Mouse (Mus musculus): ENCODE measurements around the gene Magi2. TPM values are rescaled to one million over a fixed set of nuclear protein-coding genes. Genes with fewer than 3 reads are reported as not detected.

Magi2 gene
- polyA plus RNA-seq, 1 experiment: 0.79 TPM

DNA sequence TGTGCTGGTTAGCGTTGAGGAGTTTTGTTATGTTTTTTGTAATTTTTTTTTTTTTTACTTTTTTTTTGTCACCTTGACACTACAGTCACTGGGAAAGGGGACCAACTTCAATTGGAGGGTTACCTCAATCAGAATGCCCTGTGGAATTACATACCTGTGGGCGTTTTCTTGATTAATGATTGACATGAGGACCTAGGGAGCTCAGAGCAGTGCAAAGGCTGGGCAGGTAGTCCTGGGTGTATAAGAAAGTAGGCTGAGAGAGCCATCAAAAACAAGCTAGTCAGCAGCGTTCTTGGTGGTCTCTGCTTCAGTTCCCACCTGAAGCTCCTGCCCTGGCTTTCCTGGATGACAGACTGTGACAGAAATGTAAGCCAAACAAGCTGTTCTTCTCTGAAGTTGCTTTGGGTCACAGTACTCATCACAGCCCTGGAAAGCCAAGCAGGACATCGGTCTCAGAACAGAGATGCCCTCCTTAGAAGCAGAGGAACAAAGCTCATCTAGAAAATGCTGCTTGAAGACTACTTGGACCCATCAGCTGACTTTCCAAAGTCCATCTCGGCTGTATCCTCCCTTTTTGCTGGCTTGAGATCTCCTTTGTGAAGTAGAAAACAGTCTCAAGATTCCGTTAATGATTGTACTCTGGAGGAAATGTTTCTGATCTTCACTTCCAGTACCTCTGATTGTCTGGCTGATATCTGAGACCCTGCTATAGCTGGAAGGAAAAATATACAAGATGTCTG is 999.8 kb downstream of the Magi2 start:
- Histone ChIP-seq H3K27ac (ENCODE audit: insufficient read depth, low read length) (no peak overlapping the region), H3K27me3 (ENCODE audit: control insufficient read depth, insufficient read depth, low read length) (no peaks in the 10 kb centered on the region), H3K36me3 (ENCODE audit: control insufficient read depth, insufficient read depth, low read length) (no peaks in the 10 kb centered on the region), H3K4me3 (ENCODE audit: extremely low read depth, insufficient read depth, insufficient read length) (no peak overlapping the region), H3K4me1 (ENCODE audit: control insufficient read depth, insufficient read depth, insufficient read length) (no peaks in the 10 kb centered on the region)
- DNase-seq (ENCODE audit: low read depth in 1 of 2, low spot score in 2 of 2): no peak
- no peak for TF ChIP-seq CTCF (IDR thresholded peaks at IDR 0.05; ENCODE audit: extremely low read depth, insufficient read depth, insufficient read length, insufficient replicate concordance)
- TF ChIP-seq POLR2A (IDR thresholded peaks at IDR 0.05; ENCODE audit: low read depth, low read length): no peak
- 84% methylated on average over 6 of the region's 6 CpGs for WGBS

DNA sequence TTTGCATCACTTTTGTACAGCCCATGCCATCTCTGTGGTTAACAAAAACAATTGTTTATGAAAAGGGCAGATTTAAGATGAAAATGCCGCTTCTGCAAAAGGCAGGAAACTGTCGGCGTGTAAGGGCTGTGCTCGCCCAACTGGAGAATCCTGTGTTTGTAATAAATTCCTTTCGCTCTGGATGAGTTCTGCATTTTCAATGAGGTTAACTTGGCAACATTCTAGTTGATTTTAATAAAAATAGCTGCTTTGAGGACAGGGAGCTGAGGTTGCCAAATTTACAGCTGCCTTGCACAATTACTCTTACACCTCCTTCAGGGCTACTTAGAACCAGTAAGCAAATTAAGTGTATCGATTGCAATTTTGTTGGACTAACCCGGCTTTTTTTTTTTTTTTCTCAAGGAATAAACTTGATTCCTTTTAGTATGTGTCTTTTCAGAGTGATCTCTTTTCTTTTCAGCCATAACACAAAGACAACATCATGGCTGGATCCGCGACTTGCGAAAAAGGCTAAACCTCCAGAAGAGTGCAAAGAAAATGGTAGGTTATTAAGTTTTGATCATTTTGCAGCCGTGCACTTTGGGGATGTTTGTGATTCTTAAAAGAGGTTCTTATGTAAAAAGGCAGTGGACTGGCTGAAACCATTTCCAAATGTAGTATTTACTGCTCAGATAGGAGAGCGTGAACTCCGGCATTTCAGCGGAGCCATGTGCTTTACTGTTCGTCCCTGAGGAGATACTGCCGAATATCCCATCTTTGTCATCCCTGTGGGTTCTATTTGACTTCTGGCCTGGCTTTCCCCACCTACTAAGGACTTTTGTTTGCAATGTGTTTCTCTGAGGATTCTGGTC is 1001.3 kb downstream of the Magi2 start:
- H3K27ac ChIP-seq (ENCODE audit: insufficient read depth, low read length): no peak overlapping the region
- H3K4me3 ChIP-seq (ENCODE audit: extremely low read depth, insufficient read depth, insufficient read length): no peak overlapping the region
- no peak for TF ChIP-seq POLR2A (IDR thresholded peaks at IDR 0.05; ENCODE audit: low read depth, low read length)
- TF ChIP-seq CTCF (IDR thresholded peaks at IDR 0.05; ENCODE audit: extremely low read depth, insufficient read depth, insufficient read length, insufficient replicate concordance): no peak
- H3K4me1 ChIP-seq (ENCODE audit: control insufficient read depth, insufficient read depth, insufficient read length): no peaks in the 10 kb centered on the region
- WGBS: 74% methylated on average over 16 of the region's 16 CpGs
- H3K36me3 ChIP-seq (ENCODE audit: control insufficient read depth, insufficient read depth, low read length): no peaks in the 10 kb centered on the region
- H3K27me3 ChIP-seq (ENCODE audit: control insufficient read depth, insufficient read depth, low read length): no peaks in the 10 kb centered on the region
- DNase-seq (ENCODE audit: low read depth in 1 of 2, low spot score in 2 of 2): no peak

DNA sequence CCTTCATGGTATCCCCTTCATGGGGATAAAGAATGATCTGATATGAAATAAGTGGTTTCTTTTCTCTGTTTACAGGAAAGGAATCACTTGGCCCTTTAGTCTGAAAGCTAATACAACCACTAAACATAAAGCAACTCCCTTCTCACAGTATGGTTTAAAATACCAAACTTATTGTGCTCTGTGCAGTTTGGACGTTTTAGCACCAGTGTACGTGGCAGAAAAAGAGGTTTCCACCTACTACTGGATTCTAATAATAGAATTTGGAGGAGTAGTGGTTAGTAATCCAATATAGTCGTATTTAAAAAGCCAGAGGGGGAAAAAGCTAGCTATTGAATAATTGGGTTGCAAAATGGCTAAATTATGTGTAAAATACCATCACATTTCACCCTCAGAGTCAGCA is 1005.1 kb downstream of the Magi2 start:
- 80% methylated on average over 3 of the region's 3 CpGs for WGBS
- H3K36me3 ChIP-seq (ENCODE audit: control insufficient read depth, insufficient read depth, low read length): no peaks in the 10 kb centered on the region
- TF ChIP-seq CTCF (IDR thresholded peaks at IDR 0.05; ENCODE audit: extremely low read depth, insufficient read depth, insufficient read length, insufficient replicate concordance): no peak
- no peak for TF ChIP-seq POLR2A (IDR thresholded peaks at IDR 0.05; ENCODE audit: low read depth, low read length)
- no peak overlapping the region for H3K27ac ChIP-seq (ENCODE audit: insufficient read depth, low read length)
- no peak for DNase-seq (ENCODE audit: low read depth in 1 of 2, low spot score in 2 of 2)
- no peaks in the 10 kb centered on the region for H3K27me3 ChIP-seq (ENCODE audit: control insufficient read depth, insufficient read depth, low read length)
- H3K4me3 ChIP-seq (ENCODE audit: extremely low read depth, insufficient read depth, insufficient read length): no peak overlapping the region
- H3K4me1 ChIP-seq (ENCODE audit: control insufficient read depth, insufficient read depth, insufficient read length): no peaks in the 10 kb centered on the region

DNA sequence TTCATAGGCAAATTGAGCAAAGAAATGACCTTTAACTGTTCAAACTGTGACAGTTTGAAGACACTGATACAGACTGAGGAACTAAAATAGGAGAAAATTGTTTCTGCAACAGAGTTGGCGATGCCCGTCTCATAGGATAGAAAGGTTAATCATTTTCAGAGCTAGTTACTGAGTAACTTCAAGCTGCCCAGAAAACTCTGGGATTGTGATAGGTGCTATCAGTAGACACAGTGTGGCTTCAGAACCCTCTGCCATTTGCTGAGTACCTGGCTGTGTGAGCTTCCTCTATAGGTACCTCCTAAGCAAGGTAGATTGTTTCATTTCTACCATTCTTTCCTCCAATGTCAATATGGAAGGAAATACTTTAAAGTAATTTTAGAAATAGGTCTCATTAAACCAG is 1014.7 kb downstream of the Magi2 start:
- WGBS: 92% methylated on average over 2 of the region's 2 CpGs
- DNase-seq (ENCODE audit: low read depth in 1 of 2, low spot score in 2 of 2): no peak
- no peaks in the 10 kb centered on the region for H3K27me3 ChIP-seq (ENCODE audit: control insufficient read depth, insufficient read depth, low read length)
- no peak overlapping the region for H3K4me3 ChIP-seq (ENCODE audit: extremely low read depth, insufficient read depth, insufficient read length)
- H3K36me3 ChIP-seq (ENCODE audit: control insufficient read depth, insufficient read depth, low read length): no peaks in the 10 kb centered on the region
- no peak for TF ChIP-seq CTCF (IDR thresholded peaks at IDR 0.05; ENCODE audit: extremely low read depth, insufficient read depth, insufficient read length, insufficient replicate concordance)
- TF ChIP-seq POLR2A (IDR thresholded peaks at IDR 0.05; ENCODE audit: low read depth, low read length): no peak
- H3K27ac ChIP-seq (ENCODE audit: insufficient read depth, low read length): no peak overlapping the region
- H3K4me1 ChIP-seq (ENCODE audit: control insufficient read depth, insufficient read depth, insufficient read length): no peaks in the 10 kb centered on the region

DNA sequence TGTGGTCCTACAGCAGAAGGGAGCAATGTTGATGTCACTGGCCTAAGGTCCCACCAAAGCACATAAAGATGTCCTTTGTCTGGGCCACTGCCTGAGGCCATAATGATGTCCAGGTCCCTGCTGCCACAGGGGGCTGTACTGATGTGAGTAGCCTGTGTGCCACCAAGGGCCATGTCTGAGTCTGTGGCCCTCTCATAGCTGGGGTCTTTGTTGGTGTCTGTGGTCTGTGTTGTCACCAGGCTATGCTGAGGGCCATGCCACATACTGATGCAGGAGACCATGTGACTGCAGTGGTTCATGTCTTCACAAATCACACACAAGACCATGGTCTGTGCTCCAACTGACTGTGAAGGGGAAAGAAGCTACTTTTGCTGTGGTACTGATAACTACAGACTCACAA is 1015.7 kb downstream of the Magi2 start:
- DNase-seq (ENCODE audit: low read depth in 1 of 2, low spot score in 2 of 2): no peak
- TF ChIP-seq POLR2A (IDR thresholded peaks at IDR 0.05; ENCODE audit: low read depth, low read length) (no peak), CTCF (IDR thresholded peaks at IDR 0.05; ENCODE audit: extremely low read depth, insufficient read depth, insufficient read length, insufficient replicate concordance) (no peak)
- no peaks in the 10 kb centered on the region for H3K4me1 ChIP-seq (ENCODE audit: control insufficient read depth, insufficient read depth, insufficient read length)

DNA sequence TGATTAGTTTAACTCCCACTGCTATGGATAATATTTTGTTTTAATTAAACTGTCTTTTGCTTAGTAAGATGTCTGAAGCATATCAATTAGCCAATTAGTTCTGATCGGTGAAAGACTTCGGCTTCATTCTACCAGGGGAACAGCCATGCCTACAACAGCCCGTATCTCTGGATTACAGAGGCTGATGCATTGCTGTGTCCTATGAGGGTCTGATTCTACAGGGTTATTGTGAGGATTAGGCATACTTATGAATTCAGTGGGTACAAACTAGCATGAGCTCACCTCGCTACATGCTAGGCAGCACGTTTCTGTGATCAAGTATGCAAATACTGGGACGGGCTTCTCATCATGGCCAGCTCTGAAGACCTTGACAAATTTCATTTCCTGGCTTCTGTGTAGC is 1022.5 kb downstream of the Magi2 start:
- H3K4me1 ChIP-seq (ENCODE audit: control insufficient read depth, insufficient read depth, insufficient read length): no peaks in the 10 kb centered on the region
- no peak for DNase-seq (ENCODE audit: low read depth in 1 of 2, low spot score in 2 of 2)
- no peak overlapping the region for H3K27ac ChIP-seq (ENCODE audit: insufficient read depth, low read length)
- H3K4me3 ChIP-seq (ENCODE audit: extremely low read depth, insufficient read depth, insufficient read length): no peak overlapping the region
- H3K27me3 ChIP-seq (ENCODE audit: control insufficient read depth, insufficient read depth, low read length): no peaks in the 10 kb centered on the region
- TF ChIP-seq CTCF (IDR thresholded peaks at IDR 0.05; ENCODE audit: extremely low read depth, insufficient read depth, insufficient read length, insufficient replicate concordance) (no peak), POLR2A (IDR thresholded peaks at IDR 0.05; ENCODE audit: low read depth, low read length) (no peak)
- no peaks in the 10 kb centered on the region for H3K36me3 ChIP-seq (ENCODE audit: control insufficient read depth, insufficient read depth, low read length)
- 93% methylated on average over 6 of the region's 6 CpGs for WGBS

More for the DNA sequence above, 1015.7 kb downstream of the Magi2 start:
- no peaks in the 10 kb centered on the region for H3K27me3 ChIP-seq (ENCODE audit: control insufficient read depth, insufficient read depth, low read length)
- H3K36me3 ChIP-seq (ENCODE audit: control insufficient read depth, insufficient read depth, low read length): no peaks in the 10 kb centered on the region
- no peak overlapping the region for H3K27ac ChIP-seq (ENCODE audit: insufficient read depth, low read length)
- H3K4me3 ChIP-seq (ENCODE audit: extremely low read depth, insufficient read depth, insufficient read length): no peak overlapping the region

DNA sequence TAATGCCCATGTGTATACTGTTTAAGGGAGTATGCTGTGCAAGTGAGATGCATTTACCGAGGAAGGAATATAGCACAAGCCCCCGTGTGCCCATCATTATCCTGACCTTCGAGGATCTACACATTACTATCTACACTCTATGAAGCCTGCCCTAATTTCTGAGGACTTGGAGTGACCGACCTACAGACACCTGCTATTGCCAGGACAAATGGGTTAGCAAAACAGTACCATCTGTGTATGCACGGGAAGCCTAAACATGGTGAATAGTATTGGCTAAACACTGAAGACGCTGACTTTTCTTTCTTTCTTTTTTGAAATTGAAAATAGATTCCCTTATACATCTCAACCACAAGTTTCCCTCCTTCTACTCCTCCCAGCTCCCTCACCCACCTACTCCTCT is 1024.7 kb downstream of the Magi2 start:
- H3K4me1 ChIP-seq (ENCODE audit: control insufficient read depth, insufficient read depth, insufficient read length): no peaks in the 10 kb centered on the region
- no peak overlapping the region for H3K27ac ChIP-seq (ENCODE audit: insufficient read depth, low read length)
- no peak overlapping the region for H3K4me3 ChIP-seq (ENCODE audit: extremely low read depth, insufficient read depth, insufficient read length)
- H3K27me3 ChIP-seq (ENCODE audit: control insufficient read depth, insufficient read depth, low read length): no peaks in the 10 kb centered on the region
- no peak for DNase-seq (ENCODE audit: low read depth in 1 of 2, low spot score in 2 of 2)
- 88% methylated on average over 6 of the region's 6 CpGs for WGBS
- TF ChIP-seq CTCF (IDR thresholded peaks at IDR 0.05; ENCODE audit: extremely low read depth, insufficient read depth, insufficient read length, insufficient replicate concordance) (no peak), POLR2A (IDR thresholded peaks at IDR 0.05; ENCODE audit: low read depth, low read length) (no peak)
- no peaks in the 10 kb centered on the region for H3K36me3 ChIP-seq (ENCODE audit: control insufficient read depth, insufficient read depth, low read length)
